Mouse (Mus musculus) layer of hippocampus, adult 6 months (tissue): ENCODE results near the gene Llph. TPM values are rescaled to one million over a fixed set of nuclear protein-coding genes. Genes with fewer than 3 reads are reported as not detected.

Experiments
- long read RNA-seq, 2 experiments: library from polyadenylated mRNA; unstranded; transcript quantifications; one replicate each; pipeline ENCODE4 v2.0.0; 2019 to 2020
- polyA plus RNA-seq: library from polyadenylated mRNA; unstranded; fragments of <200 nt; fragmentation: Nextera tagmentation; gene quantifications from 2 replicates; pipeline ENCODE4 v1.2.3, GENCODE M21; 2021

Llph gene
- polyA plus RNA-seq = 54.7 and 64.7 TPM in 2 replicates
- long read RNA-seq, experiment 1, transcript Llph-202 (3 exons, 1,463 nt) = minor isoform, 7 of 49 reads
- long read RNA-seq, experiment 1, transcript Llph-201 (3 exons, 1,664 nt) = major isoform, 34 of 49 reads
- long read RNA-seq, experiment 1, partial matches to known transcripts = 4 of 49 reads
- long read RNA-seq, experiment 1, other reads (novel, unspliced or antisense) = 4 of 49 reads
- long read RNA-seq, experiment 2, transcript Llph-201 (3 exons, 1,664 nt) = major isoform, 34 of 60 reads
- long read RNA-seq, experiment 2, transcript Llph-202 (3 exons, 1,463 nt) = minor isoform, 23 of 60 reads
- long read RNA-seq, experiment 2, partial matches to known transcripts = 3 of 60 reads
- long read RNA-seq, experiment 2, other reads (novel, unspliced or antisense) = 0 of 60 reads

GRCm38 (mm10) chr10:120226871-120227661 is at the start of gene Llph:
Llph (plus strand) TSS chr10:120227070.

GRCm38 (mm10) chr10:120201131-120201921 is 25.5 kb upstream of the Llph start, which contains the start of gene Tmbim4:
Tmbim4 (plus strand) TSS chr10:120201590.

GRCm38 (mm10) chr10:120201961-120202402 is 24.9 kb upstream of the Llph start, which contains the start of gene Irak3:
Irak3 (minus strand) TSS chr10:120202130.

Other genes starting within 250 kb of the Llph start
- gene Helb, start 114.1 kb upstream of the Llph start, polyA plus RNA-seq = 1.1 and 1.2 TPM in 2 replicates
- gene Tmbim4, start 25.5 kb upstream of the Llph start, polyA plus RNA-seq = 136 and 157 TPM in 2 replicates
- gene Irak3, start 24.9 kb upstream of the Llph start, polyA plus RNA-seq = 0.67 and 0.88 TPM in 2 replicates
- not detected in 2 replicates for gene Hmga2, start 249.4 kb downstream of the Llph start, polyA plus RNA-seq